Mouse (Mus musculus) hindbrain, postnatal 0 days (tissue): Measurements from ENCODE around the gene Txlnb. TPM values are rescaled to one million over a fixed set of nuclear protein-coding genes. Genes with fewer than 3 reads are reported as not detected.
A peak's percentile ranks its signal among the peaks of the same experiment; 100 is the strongest.
"Not testable (repeated sequence)": the region's sequence is repeated elsewhere in the genome, so short reads cannot be mapped to it uniquely, and the experiment has no call there.

ENCODE experiments used
- ATAC-seq: fragments of 200-750 bp; cut with Nextera tagmentation; 2 replicates; pipeline ENCODE4 v1.8.0; 2017; ENCODE audit warnings: mild to moderate bottlenecking, moderate TSS enrichment, moderate library complexity
- DNase-seq: peaks from one replicate; pipeline ENCODE4 v3.0.0-alpha.2; 2015; ENCODE audit warnings: low spot score
- H3K27ac ChIP-seq: fragments of 300-500 bp; sonication (generic); 2 replicates; pipeline ENCODE4 v1.5.1; 2014; ENCODE audit warnings: mild to moderate bottlenecking
- H3K27me3 ChIP-seq: fragments of 300-500 bp; sonication (generic); 2 replicates; pipeline ENCODE4 v1.6.1; 2014; ENCODE audit warnings: low read length, mixed read lengths; ENCODE audit not compliant: insufficient read depth
- H3K36me3 ChIP-seq: fragments of 300-500 bp; sonication (generic); 2 replicates; pipeline ENCODE4 v1.6.1; 2014; ENCODE audit warnings: low read length, mixed read lengths; ENCODE audit not compliant: insufficient read depth
- H3K4me1 ChIP-seq: fragments of 300-500 bp; sonication (generic); 2 replicates; pipeline ENCODE4 v1.6.1; 2014; ENCODE audit warnings: antibody characterized with exemption, low read length, mixed read lengths; ENCODE audit not compliant: insufficient read depth
- H3K4me2 ChIP-seq: fragments of 300-500 bp; sonication (generic); 2 replicates; pipeline ENCODE4 v1.6.1; 2014; ENCODE audit warnings: low read depth, mild to moderate bottlenecking, low read length, moderate library complexity, mixed read lengths
- H3K4me3 ChIP-seq: fragments of 300-500 bp; sonication (generic); 2 replicates; pipeline ENCODE4 v1.5.1; 2014; ENCODE audit warnings: low read length
- H3K9ac ChIP-seq: fragments of 300-500 bp; sonication (generic); replicated peaks from 2 replicates; pipeline ENCODE4 v1.6.1; 2014; ENCODE audit warnings: mild to moderate bottlenecking, low read length, moderate library complexity, mixed read lengths
- H3K9me3 ChIP-seq: fragments of 300-500 bp; sonication (generic); 2 replicates; pipeline ENCODE4 v1.6.1; 2016; ENCODE audit warnings: low read length, mixed read lengths
- CTCF ChIP-seq: IDR thresholded peaks from 2 replicates; pipeline ENCODE4 v1.5.1; 2016; ENCODE audit warnings: antibody characterized with exemption, control low read depth, low read depth
- WGBS: fragments of 180-500 bp; shearing (Covaris S2); extraction: QIAGEN DNeasy Blood & Tissue Kit; methylation state at CpG from one replicate; pipeline ENCODE4 v1.1.7; 2014; 5-methylcytosine and 5-hydroxymethylcytosine counted together
- polyA plus RNA-seq: library from polyadenylated mRNA; unstranded; fragments of >200 nt; fragmentation: Nextera tagmentation; extraction: Ambion mirVana; gene quantifications from 2 replicates; pipeline ENCODE4 v1.2.1, GENCODE M21; 2015
- total RNA-seq: library from RNA; depleted of rRNA; stranded (reverse); fragments of >200 nt; gene quantifications from 2 replicates; pipeline ENCODE4 v1.2.3, GENCODE M21; 2014

Txlnb gene
- total and polyA plus RNA-seq, 2 experiments from 2014 or later: 0.85 to 0.99 TPM

DNA sequence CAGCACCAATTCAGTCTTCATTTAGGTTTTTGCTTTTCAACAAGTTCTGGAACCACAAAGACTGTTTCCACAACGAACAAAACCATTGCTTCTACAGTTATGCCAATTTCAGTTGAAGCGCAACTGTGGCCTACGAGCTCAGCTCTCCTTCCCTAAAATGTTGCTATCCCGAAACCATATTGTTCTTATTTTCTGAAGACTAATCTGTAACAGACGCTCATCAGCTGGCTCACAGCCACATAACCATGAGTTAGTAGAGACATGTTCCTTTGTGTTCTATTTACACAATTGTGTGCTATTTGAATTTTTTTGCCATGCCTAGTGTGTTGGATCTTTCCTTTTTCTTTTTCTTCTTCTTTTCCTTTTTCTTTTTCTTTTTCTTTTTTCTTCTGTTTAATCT is 26.2 kb upstream of the Txlnb start:
- ATAC-seq: no peak

GRCm38 (mm10) chr10:17772364-17772763 is 23.7 kb upstream of the Txlnb start:
- Histone ChIP-seq H3K9me3 (no peaks in the 10 kb centered on the region), H3K4me2 (no peak overlapping the region), H3K36me3 (no peaks in the 10 kb centered on the region), H3K4me1 (no peaks in the 10 kb centered on the region), H3K4me3 (no peak overlapping the region), H3K9ac (no peak overlapping the region), H3K27ac (no peak overlapping the region), H3K27me3 (no peaks in the 10 kb centered on the region)
- DNase-seq (no peak), ATAC-seq (no peak)
- WGBS: 88% methylated on average over 10 of the region's 10 CpGs
- TF ChIP-seq CTCF: no peak

More for the DNA sequence above, 26.2 kb upstream of the Txlnb start:
- no peak for TF ChIP-seq CTCF
- H3K27ac ChIP-seq: no peak overlapping the region
- no peak overlapping the region for H3K9ac ChIP-seq
- H3K4me1 ChIP-seq: no peaks in the 10 kb centered on the region
- no peak overlapping the region for H3K4me2 ChIP-seq
- no peaks in the 10 kb centered on the region for H3K27me3 ChIP-seq
- H3K9me3 ChIP-seq: no peaks in the 10 kb centered on the region
- no peaks in the 10 kb centered on the region for H3K36me3 ChIP-seq
- H3K4me3 ChIP-seq: no peak overlapping the region
- 76% methylated on average over 5 of the region's 5 CpGs for whole genome bisulfite sequencing
- DNase-seq: peak; percentile 2

GRCm38 (mm10) chr10:17774366-17774765 is 21.7 kb upstream of the Txlnb start:
- no peak for DNase-seq
- Histone ChIP-seq H3K4me3 (no peak overlapping the region), H3K27me3 (no peaks in the 10 kb centered on the region), H3K9me3 (no peaks in the 10 kb centered on the region), H3K9ac (no peak overlapping the region), H3K36me3 (no peaks in the 10 kb centered on the region), H3K4me1 (no peaks in the 10 kb centered on the region), H3K27ac (no peak overlapping the region), H3K4me2 (no peak overlapping the region)
- no peak for TF ChIP-seq CTCF
- no peak for ATAC-seq
- WGBS: 93% methylated on average over 3 of the region's 3 CpGs

- TF ChIP-seq CTCF: no peak
Observed at GRCm38 (mm10) chr10:17775079-17775478, 20.9 kb upstream of the Txlnb start.

GRCm38 (mm10) chr10:17776684-17777083 is 19.3 kb upstream of the Txlnb start:
- DNase-seq, H3K27ac ChIP-seq, H3K27me3 ChIP-seq, H3K9me3 ChIP-seq, ATAC-seq, H3K4me2 ChIP-seq, H3K4me1 ChIP-seq, H3K9ac ChIP-seq, H3K4me3 ChIP-seq, H3K36me3 ChIP-seq: not testable (repeated sequence)
- 72% methylated on average over 4 of the region's 4 CpGs for WGBS

More at GRCm38 (mm10) chr10:17775079-17775478, 20.9 kb upstream of the Txlnb start:
- Histone ChIP-seq H3K36me3 (no peaks in the 10 kb centered on the region), H3K9me3 (no peaks in the 10 kb centered on the region), H3K4me1 (no peaks in the 10 kb centered on the region), H3K27me3 (no peaks in the 10 kb centered on the region), H3K9ac (no peak overlapping the region), H3K27ac (no peak overlapping the region), H3K4me2 (no peak overlapping the region), H3K4me3 (no peak overlapping the region)
- ATAC-seq (no peak), DNase-seq (no peak)
- 84% methylated on average over 4 of the region's 4 CpGs for whole genome bisulfite sequencing

- 73% methylated on average over 3 of the region's 3 CpGs for WGBS
- DNase-seq (no peak), ATAC-seq (no peak)
- Histone ChIP-seq H3K27ac (no peak overlapping the region), H3K27me3 (no peaks in the 10 kb centered on the region), H3K4me3 (no peak overlapping the region), H3K4me2 (no peak overlapping the region), H3K36me3 (no peaks in the 10 kb centered on the region), H3K9me3 (no peaks in the 10 kb centered on the region), H3K4me1 (no peaks in the 10 kb centered on the region), H3K9ac (no peak overlapping the region)
- TF ChIP-seq CTCF: no peak
Observed at GRCm38 (mm10) chr10:17786771-17787170, 9.3 kb upstream of the Txlnb start.

DNA sequence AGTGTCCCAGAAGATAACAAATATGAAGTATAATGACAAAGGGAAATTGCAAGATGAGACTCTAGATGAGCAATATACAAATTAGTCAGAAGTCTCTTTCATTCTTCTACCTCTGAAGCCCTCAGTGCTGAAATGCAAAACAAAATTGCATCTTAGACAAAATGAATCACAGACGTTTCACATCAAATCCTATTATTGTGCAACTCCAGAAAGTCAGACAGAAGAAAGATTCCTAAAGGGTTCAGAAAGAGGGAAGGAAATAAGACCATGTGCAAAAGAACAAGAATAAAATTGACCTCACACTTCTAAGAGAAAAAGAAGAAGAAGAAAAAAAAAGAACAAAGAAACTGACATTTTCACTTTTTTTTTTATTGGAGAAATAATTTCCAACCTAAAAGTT is 8.1 kb upstream of the Txlnb start:
- no peaks in the 10 kb centered on the region for H3K36me3 ChIP-seq
- no peak overlapping the region for H3K4me3 ChIP-seq
- no peak for DNase-seq
- no peak for TF ChIP-seq CTCF
- H3K9ac ChIP-seq: no peak overlapping the region
- WGBS: 85% methylated on average over 1 of the region's 1 CpGs
- no peak overlapping the region for H3K27ac ChIP-seq
- no peak for ATAC-seq
- no peaks in the 10 kb centered on the region for H3K27me3 ChIP-seq
- no peaks in the 10 kb centered on the region for H3K9me3 ChIP-seq
- H3K4me1 ChIP-seq: no peaks in the 10 kb centered on the region
- H3K4me2 ChIP-seq: no peak overlapping the region
